Mouse (Mus musculus) megakaryocyte, embryonic 14.5 days (primary cell): ENCODE data around the gene Pbx3. TPM values are rescaled to one million over a fixed set of nuclear protein-coding genes. Genes with fewer than 3 reads are reported as not detected.
A peak's percentile ranks its signal among the peaks of the same experiment; 100 is the strongest.

Source experiments
- H3K27me3 ChIP-seq: replicated peaks from 2 replicates; pipeline ENCODE3; 2012; ENCODE audit warnings: inconsistent platforms
- H3K36me3 ChIP-seq: replicated peaks from 2 replicates; pipeline ENCODE3; 2012; ENCODE audit warnings: low read length, inconsistent platforms, mixed read lengths
- H3K4me1 ChIP-seq: 2 replicates; pipeline ENCODE4 v1.6.1; 2012; ENCODE audit warnings: inconsistent platforms
- H3K4me3 ChIP-seq: replicated peaks from 2 replicates; pipeline ENCODE3; 2012; ENCODE audit warnings: moderate library complexity, mild to moderate bottlenecking, inconsistent platforms
- H3K9me3 ChIP-seq: 2 replicates; pipeline ENCODE4 v1.6.1; 2012; ENCODE audit warnings: inconsistent platforms
- FLI1 ChIP-seq: IDR thresholded peaks from 2 replicates; pipeline ENCODE4 v1.6.1; 2012; ENCODE audit warnings: low read length, inconsistent platforms, mixed read lengths
- GATA1 ChIP-seq: IDR thresholded peaks from 3 replicates; pipeline ENCODE4 v1.6.1; 2012; ENCODE audit warnings: mixed read lengths, low read length, inconsistent platforms, borderline replicate concordance
- polyA plus RNA-seq: library from polyadenylated mRNA; stranded (reverse); fragments of >175 nt; gene quantifications from 2 replicates; pipeline ENCODE4 v1.2.3, GENCODE M21; 2012; ENCODE audit warnings: low replicate concordance; ENCODE audit not compliant: insufficient read depth

The Pbx3 gene
- polyA plus RNA-seq, 1 experiment, result 8.4 TPM

DNA sequence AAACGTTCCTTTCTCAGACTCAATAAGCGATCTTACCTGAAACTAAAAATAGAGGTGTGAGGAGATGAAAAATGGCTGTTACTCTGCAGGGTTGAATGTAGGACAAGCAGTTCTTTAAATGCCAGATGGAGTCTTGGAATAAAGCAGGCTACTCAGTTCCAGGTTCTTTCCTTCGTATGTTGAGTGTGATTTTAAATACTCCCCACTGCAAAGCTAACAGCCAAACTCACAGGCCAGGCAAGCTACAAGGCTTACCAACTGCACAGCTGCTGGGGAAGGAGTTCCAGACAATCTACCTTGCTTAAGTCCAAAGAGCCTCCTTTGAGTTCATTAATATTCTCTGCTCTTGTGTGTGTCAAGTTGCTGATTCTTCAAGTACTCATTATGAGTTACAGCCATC lies 944 bp upstream of the Pbx3 start:
- no peak for TF ChIP-seq FLI1
- no peak for TF ChIP-seq GATA1
- no peak overlapping the region for H3K4me3 ChIP-seq
- no peaks in the 10 kb centered on the region for H3K9me3 ChIP-seq
- peaks cover 27% of the 10 kb centered on the region for H3K27me3 ChIP-seq
- H3K4me1 ChIP-seq, result peaks cover 27% of the 10 kb centered on the region
- H3K36me3 ChIP-seq, result no peaks in the 10 kb centered on the region

DNA sequence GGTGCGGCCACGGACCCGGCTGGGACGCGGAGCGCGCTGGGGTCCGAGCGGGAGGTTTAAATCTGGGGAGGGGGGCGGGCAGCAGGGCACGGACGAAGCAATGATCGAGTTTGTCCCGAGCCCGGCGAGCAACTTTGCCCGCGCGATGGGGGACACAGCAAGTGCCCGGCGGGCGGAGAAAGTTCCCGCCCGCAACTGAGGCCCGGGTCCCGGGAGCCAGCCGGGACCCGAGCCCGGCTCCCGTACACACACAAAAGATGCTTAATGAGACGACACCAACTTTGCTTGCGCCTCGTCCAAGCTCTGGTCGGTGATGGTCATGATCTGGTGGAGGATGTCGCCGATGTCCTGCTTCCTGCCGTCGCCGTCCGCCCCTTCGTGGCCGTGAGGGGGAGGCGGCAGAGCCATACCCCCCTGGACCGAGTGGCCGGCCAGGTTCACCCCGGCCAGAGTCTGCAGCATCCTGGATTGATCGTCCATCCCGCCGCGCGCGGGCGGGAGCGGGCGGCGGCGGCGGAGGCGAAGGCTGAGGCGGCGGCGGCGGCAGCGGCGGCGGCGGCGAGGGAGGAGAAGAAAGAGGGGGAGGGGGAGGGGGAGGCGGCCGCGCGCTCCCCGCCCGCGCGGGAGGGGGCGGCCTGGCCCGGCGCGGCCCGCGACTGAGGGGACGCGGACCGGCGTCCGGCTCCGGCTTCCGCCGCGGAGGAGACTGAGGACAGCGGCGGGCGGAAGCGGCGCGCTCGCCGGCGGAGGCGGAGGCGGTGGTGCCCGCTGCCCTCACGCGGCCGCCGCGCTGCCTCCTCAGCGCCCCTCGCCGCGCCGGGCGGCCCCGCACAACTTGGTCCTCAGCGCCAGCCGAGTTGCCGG lies 1.3 kb downstream of the Pbx3 start:
- Histone ChIP-seq H3K9me3 (no peaks in the 10 kb centered on the region), H3K4me3 (peak overlapping the region; percentile 99), H3K4me1 (peaks cover 27% of the 10 kb centered on the region), H3K36me3 (no peaks in the 10 kb centered on the region), H3K27me3 (peaks cover 27% of the 10 kb centered on the region)
- no peak for TF ChIP-seq GATA1
- TF ChIP-seq FLI1, result no peak

DNA sequence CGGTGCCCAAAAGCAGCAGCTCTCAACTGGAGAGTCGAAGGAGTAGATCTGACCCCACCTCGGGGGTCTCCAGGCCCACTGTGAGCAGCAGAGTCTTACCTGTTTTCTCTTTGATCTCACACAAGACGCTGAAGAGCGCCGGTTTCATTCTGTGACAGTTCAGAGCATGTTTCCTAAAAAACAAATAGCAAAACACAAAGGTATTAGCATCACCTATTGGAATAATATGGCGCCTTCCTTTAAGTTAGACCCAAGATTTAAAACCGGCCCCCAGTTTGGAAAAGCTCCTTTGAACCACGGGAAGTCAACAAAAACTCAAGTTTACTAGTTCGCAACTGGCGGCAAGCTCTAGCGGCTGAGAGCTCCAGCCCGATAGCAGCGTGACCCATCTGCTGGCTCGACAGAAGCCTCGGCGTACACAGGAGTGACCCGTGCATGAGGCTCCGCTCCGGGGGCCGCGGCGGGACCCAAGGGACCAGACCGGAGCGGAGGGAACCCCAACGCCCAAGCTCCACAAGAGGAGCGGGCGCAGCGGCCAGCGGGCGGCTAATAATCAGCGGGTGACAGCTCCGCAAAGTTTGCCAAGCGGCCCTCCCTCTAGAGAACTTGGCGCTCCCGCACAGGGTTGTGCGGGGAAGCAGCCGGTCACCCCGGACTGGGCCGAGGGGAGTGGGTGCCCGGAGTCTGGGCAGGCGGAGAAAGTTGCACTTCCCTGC lies 2.1 kb downstream of the Pbx3 start:
- no peaks in the 10 kb centered on the region for H3K36me3 ChIP-seq

DNA sequence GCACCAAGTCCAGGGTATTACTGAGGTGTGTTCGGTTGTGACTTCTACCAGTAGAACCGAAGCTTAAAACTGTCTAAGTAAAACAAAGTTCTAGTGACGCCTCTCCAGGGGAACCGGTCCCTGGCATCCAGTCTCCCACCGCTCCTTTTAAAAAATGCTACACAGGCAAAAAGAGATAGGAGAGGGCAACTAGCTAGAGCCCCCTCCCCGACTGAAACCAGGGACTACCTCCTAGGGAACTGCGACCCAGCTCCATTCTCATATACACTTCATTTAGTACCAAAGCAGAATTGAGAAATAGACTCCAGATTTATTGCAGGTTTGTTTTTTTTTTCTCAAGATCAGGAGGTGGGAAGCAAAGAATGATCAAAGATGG lies 2.6 kb downstream of the Pbx3 start:
- TF ChIP-seq GATA1 (no peak), FLI1 (no peak)
- Histone ChIP-seq H3K9me3 (no peaks in the 10 kb centered on the region), H3K4me3 (peak overlapping the region; percentile 99), H3K27me3 (peaks cover 23% of the 10 kb centered on the region), H3K36me3 (no peaks in the 10 kb centered on the region), H3K4me1 (peaks cover 27% of the 10 kb centered on the region)

More for the DNA sequence above, 2.1 kb downstream of the Pbx3 start:
- H3K9me3 ChIP-seq, result no peaks in the 10 kb centered on the region
- peaks cover 27% of the 10 kb centered on the region for H3K4me1 ChIP-seq
- H3K27me3 ChIP-seq, result peaks cover 24% of the 10 kb centered on the region
- TF ChIP-seq FLI1 (no peak), GATA1 (no peak)
- H3K4me3 ChIP-seq, result peak overlapping the region; percentile 99

DNA sequence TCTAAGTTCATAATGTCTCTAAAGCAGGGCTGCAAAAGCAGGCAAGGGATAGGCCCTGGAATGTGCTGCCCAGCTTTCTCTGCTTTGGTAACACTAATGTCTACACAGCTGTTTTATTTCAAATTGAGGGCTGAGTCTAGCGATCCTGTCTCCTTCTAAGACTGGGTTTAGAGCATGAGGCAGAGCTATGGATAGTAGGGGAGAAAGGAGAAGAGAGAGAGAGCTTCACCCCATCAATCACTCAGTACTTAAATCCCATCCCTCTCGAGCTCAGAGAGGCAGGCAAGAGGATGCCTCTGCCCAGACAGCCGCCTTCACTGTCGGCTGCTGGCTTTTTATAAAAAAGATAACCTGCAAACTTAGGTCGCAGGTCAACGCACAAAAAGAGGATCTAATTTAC lies 4.5 kb downstream of the Pbx3 start:
- Histone ChIP-seq H3K4me3 (no peak overlapping the region), H3K27me3 (peaks cover 19% of the 10 kb centered on the region)
- TF ChIP-seq FLI1 (no peak), GATA1 (no peak)

DNA sequence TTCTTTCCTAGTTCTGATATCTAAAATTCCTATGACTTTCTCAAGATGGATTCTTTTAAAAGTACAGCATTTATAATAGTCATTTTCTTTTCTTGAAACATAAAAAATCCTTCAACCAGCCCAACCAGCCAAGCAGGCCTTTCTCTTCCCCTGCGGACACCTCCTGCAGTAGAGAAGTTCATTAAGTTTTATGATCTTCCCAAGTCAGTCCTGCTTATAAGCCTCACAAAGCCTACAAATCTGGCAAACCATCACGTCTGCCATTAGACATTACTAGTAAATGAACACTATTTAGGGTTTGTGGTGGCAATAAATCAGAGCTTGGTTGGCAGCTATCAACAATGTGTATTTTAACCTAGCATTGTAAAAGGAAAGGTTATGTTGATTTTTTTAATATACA lies 5.9 kb downstream of the Pbx3 start:
- Histone ChIP-seq H3K36me3 (no peaks in the 10 kb centered on the region), H3K9me3 (no peaks in the 10 kb centered on the region), H3K27me3 (peaks cover 12% of the 10 kb centered on the region), H3K4me3 (no peak overlapping the region), H3K4me1 (peaks cover 17% of the 10 kb centered on the region)
- TF ChIP-seq FLI1, result no peak
- no peak for TF ChIP-seq GATA1

More for the DNA sequence above, 4.5 kb downstream of the Pbx3 start:
- Histone ChIP-seq H3K4me1 (peaks cover 24% of the 10 kb centered on the region), H3K36me3 (no peaks in the 10 kb centered on the region), H3K9me3 (no peaks in the 10 kb centered on the region)

DNA sequence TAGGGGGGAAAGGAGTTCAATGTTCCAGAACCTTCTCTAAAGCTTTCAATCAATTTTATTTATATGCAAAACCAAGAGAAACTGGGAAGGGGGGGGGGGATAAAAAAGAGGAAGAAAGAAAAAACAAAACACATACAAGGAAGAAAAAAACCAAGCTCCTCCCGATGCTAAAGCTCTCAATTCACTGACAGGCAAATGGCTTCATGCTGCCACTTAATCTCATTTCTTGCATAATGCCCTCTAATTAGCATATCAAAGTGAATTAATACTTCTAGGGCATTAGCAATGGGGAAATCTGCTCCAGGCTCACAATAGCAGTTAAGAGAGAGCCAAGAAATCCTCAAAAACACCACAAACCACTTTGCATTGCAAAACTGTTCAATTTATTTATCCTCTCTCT lies 9.3 kb downstream of the Pbx3 start:
- no peak for TF ChIP-seq GATA1
- TF ChIP-seq FLI1, result no peak
- no peaks in the 10 kb centered on the region for H3K9me3 ChIP-seq
- no peaks in the 10 kb centered on the region for H3K27me3 ChIP-seq
- no peak overlapping the region for H3K4me3 ChIP-seq
- peaks cover 22% of the 10 kb centered on the region for H3K4me1 ChIP-seq
- H3K36me3 ChIP-seq, result no peaks in the 10 kb centered on the region

DNA sequence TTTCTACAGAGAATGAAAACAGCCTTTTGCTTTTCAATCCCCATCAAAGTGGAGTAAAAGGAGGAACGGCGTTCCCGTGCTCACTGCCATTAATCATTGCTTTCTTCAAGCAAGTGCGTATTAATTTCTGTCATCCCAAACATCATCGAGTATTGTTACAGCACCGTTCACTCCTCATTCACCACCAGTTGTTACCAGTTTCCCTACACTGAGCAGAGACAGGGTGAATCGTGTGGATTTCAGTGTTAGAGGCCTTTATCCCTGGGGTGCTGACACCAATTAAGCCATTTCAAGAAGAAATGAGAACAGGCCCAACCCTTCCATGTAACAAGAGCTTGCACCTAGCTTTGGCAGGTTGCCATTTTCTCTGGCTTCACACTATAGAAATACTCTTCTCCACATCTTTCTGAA lies 17.1 kb downstream of the Pbx3 start:
- no peaks in the 10 kb centered on the region for H3K27me3 ChIP-seq
- no peak overlapping the region for H3K4me3 ChIP-seq
- H3K36me3 ChIP-seq, result no peaks in the 10 kb centered on the region
- H3K4me1 ChIP-seq, result peaks cover 22% of the 10 kb centered on the region
- no peaks in the 10 kb centered on the region for H3K9me3 ChIP-seq
- TF ChIP-seq FLI1 (no peak), GATA1 (no peak)

DNA sequence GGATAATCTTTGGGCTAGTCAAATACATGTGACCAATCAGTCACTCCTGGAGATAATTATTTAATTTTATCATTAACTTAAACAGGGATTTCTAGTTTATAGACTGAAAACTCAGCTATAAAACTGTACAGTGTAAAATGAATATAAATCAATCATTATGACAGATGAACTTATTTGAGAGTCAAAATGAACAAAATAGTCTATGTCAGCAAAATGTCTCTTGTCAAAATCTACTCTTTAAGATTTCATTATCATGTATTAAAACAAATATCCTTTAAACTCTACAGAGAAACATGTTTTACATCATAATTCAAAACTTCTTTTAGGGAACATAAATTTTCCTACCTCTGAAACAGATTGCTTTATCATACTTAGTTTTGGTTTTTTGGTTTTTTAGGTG lies 20.9 kb downstream of the Pbx3 start:
- no peaks in the 10 kb centered on the region for H3K36me3 ChIP-seq
- H3K9me3 ChIP-seq, result no peaks in the 10 kb centered on the region
- no peak for TF ChIP-seq FLI1
- no peak for TF ChIP-seq GATA1
- no peaks in the 10 kb centered on the region for H3K4me1 ChIP-seq
- no peaks in the 10 kb centered on the region for H3K27me3 ChIP-seq
- H3K4me3 ChIP-seq, result no peak overlapping the region

DNA sequence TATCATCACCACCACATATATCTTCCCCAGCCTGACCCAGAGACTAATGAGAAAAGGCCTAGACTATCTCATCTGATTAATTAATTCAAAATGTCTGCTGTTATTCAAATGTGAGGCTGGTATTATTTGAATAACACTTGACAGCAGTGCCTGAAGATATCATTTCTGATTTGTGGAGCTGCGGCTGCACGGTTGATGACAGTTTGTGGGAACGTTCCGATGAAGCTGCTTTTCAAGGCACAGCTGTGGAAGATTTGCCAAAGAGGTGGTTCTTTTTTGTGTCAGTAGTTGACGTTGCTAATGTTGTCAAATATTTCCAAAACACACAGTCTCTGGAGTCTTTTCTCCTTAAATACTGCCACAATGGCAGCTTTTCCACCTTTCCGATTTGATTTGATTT lies 25.8 kb downstream of the Pbx3 start:
- H3K4me3 ChIP-seq, result no peak overlapping the region
- no peaks in the 10 kb centered on the region for H3K27me3 ChIP-seq
- no peak for TF ChIP-seq GATA1
- H3K4me1 ChIP-seq, result no peaks in the 10 kb centered on the region
- no peaks in the 10 kb centered on the region for H3K9me3 ChIP-seq
- H3K36me3 ChIP-seq, result no peaks in the 10 kb centered on the region
